Mouse (Mus musculus) mouse trophoblast stem cell (cell line): ENCODE measurements around the gene 2310009B15Rik.
"Not testable (repeated sequence)": the region's sequence is repeated elsewhere in the genome, so short reads cannot be mapped to it uniquely, and the experiment has no call there.

Experiments used
- in situ Hi-C, 2 experiments: fragments of 300-500 bp; cut with MseI, MboI; formaldehyde crosslinking; loops; 2 replicates in 1 of 2; 3 replicates in 1 of 2; pipeline ENCODE4 v1.15.1; 2025

Gene 2310009B15Rik

GRCm38 (mm10) chr1:138856101-138856950 lies at the start of gene 2310009B15Rik:
Gene 2310009B15Rik (minus strand): TSS chr1:138856852.
- in situ Hi-C loops, result not testable (repeated sequence)

GRCm38 (mm10) chr1:138906256-138906655 lies 49.6 kb upstream of the 2310009B15Rik start:
- in situ Hi-C loops, result no loop called here

- in situ Hi-C loops, result no loop called here
Measured at GRCm38 (mm10) chr1:138905092-138905765, 48.6 kb upstream of the 2310009B15Rik start.

- in situ Hi-C loops, result no loop called here
Measured at GRCm38 (mm10) chr1:138903894-138904293, 47.2 kb upstream of the 2310009B15Rik start.

GRCm38 (mm10) chr1:138901431-138902117 lies 44.9 kb upstream of the 2310009B15Rik start:
- in situ Hi-C loops, result no loop called here

GRCm38 (mm10) chr1:138896088-138896487 lies 39.4 kb upstream of the 2310009B15Rik start:
- in situ Hi-C loops, result no loop called here

GRCm38 (mm10) chr1:138877470-138878254 lies 21.0 kb upstream of the 2310009B15Rik start:
- in situ Hi-C loops, result no loop called here

- in situ Hi-C loops, result no loop called here
Measured at GRCm38 (mm10) chr1:138876371-138877045, 19.9 kb upstream of the 2310009B15Rik start.

- in situ Hi-C loops, result no loop called here
Measured at GRCm38 (mm10) chr1:138850823-138851222, 5.8 kb downstream of the 2310009B15Rik start.

- in situ Hi-C loops, result no loop called here
Measured at GRCm38 (mm10) chr1:138850161-138850539, 6.5 kb downstream of the 2310009B15Rik start.

GRCm38 (mm10) chr1:138849531-138850160 lies 7.0 kb downstream of the 2310009B15Rik start:
- in situ Hi-C loops, result loop anchor here in 1 of 2 experiments (25.0 kb wide), 1 partner anchor 413 kb away; no protein-coding TSS in a partner anchor

GRCm38 (mm10) chr1:138848511-138849109 lies 8.0 kb downstream of the 2310009B15Rik start, which contains the start of gene Lhx9:
Gene Lhx9 (minus strand): TSS chr1:138848577.
- in situ Hi-C loops, result loop anchor here in 1 of 2 experiments (25.0 kb wide), 1 partner anchor 414 kb away; no protein-coding TSS in a partner anchor

- in situ Hi-C loops, result loop anchor here in 1 of 2 experiments (25.0 kb wide), 1 partner anchor 414 kb away; no protein-coding TSS in a partner anchor
Measured at GRCm38 (mm10) chr1:138848026-138848425, 8.6 kb downstream of the 2310009B15Rik start.

- in situ Hi-C loops, result loop anchor here in 1 of 2 experiments (25.0 kb wide), 1 partner anchor 415 kb away; no protein-coding TSS in a partner anchor
Measured at GRCm38 (mm10) chr1:138847146-138847545, 9.5 kb downstream of the 2310009B15Rik start.

- in situ Hi-C loops, result loop anchor here in 1 of 2 experiments (25.0 kb wide), 1 partner anchor 416 kb away; no protein-coding TSS in a partner anchor
Measured at GRCm38 (mm10) chr1:138846581-138846980, 10.1 kb downstream of the 2310009B15Rik start.

GRCm38 (mm10) chr1:138846131-138846530 lies 10.5 kb downstream of the 2310009B15Rik start:
- in situ Hi-C loops, result loop anchor here in 1 of 2 experiments (25.0 kb wide), 1 partner anchor 416 kb away; no protein-coding TSS in a partner anchor

GRCm38 (mm10) chr1:138845481-138845880 lies 11.2 kb downstream of the 2310009B15Rik start:
- in situ Hi-C loops, result loop anchor here in 1 of 2 experiments (25.0 kb wide), 1 partner anchor 417 kb away; no protein-coding TSS in a partner anchor

- in situ Hi-C loops, result loop anchor here in 1 of 2 experiments (25.0 kb wide), 1 partner anchor 418 kb away; no protein-coding TSS in a partner anchor
Measured at GRCm38 (mm10) chr1:138844166-138844565, 12.5 kb downstream of the 2310009B15Rik start.
